Mouse (Mus musculus) spleen, postnatal 36 days (tissue): ENCODE measurements around the gene Calm3.
A peak's percentile ranks its signal among the peaks of the same experiment; 100 is the strongest.

Source experiments
- DNase-seq, 2 experiments: peaks; one replicate each; pipeline ENCODE4 v3.0.0; 2022; ENCODE audit warnings: low spot score in 2 of 2, mixed read lengths in 1 of 2

Calm3 gene

GRCm38 (mm10) chr7:16891641-16892351, 32.1 kb downstream of the Calm3 start, which contains the start of gene Gng8:
TSS of gene Gng8 (plus strand) at chr7:16891786.
- DNase-seq, result peak; percentile 75 to 82

- no peak for DNase-seq
Observed at GRCm38 (mm10) chr7:16890944-16891343, 33.0 kb downstream of the Calm3 start.

- no peak for DNase-seq
Observed at GRCm38 (mm10) chr7:16890536-16890935, 33.4 kb downstream of the Calm3 start.

GRCm38 (mm10) chr7:16885905-16886304, 38.0 kb downstream of the Calm3 start:
- no peak for DNase-seq

GRCm38 (mm10) chr7:16885271-16885776, 38.6 kb downstream of the Calm3 start:
- DNase-seq, result no peak

- DNase-seq, result no peak
Observed at GRCm38 (mm10) chr7:16884334-16884733, 39.6 kb downstream of the Calm3 start.

- no peak for DNase-seq
Observed at GRCm38 (mm10) chr7:16883162-16883561, 40.8 kb downstream of the Calm3 start.

- DNase-seq, result no peak
Observed at GRCm38 (mm10) chr7:16880615-16881014, 43.3 kb downstream of the Calm3 start.

- no peak for DNase-seq
Observed at GRCm38 (mm10) chr7:16879796-16880547, 43.9 kb downstream of the Calm3 start.

GRCm38 (mm10) chr7:16877717-16878116, 46.2 kb downstream of the Calm3 start:
- DNase-seq, result no peak

GRCm38 (mm10) chr7:16876608-16877007, 47.3 kb downstream of the Calm3 start:
- DNase-seq, result no peak

GRCm38 (mm10) chr7:16876006-16876405, 47.9 kb downstream of the Calm3 start:
- DNase-seq, result no peak

GRCm38 (mm10) chr7:16875326-16875725, 48.6 kb downstream of the Calm3 start:
- DNase-seq, result no peak

- DNase-seq, result no peak
Observed at GRCm38 (mm10) chr7:16875310-16875325, 48.8 kb downstream of the Calm3 start, which contains the start of gene Dact3. TSS of gene Dact3 (plus strand) at chr7:16875317.

- peak; percentile 99 to 100 for DNase-seq
Observed at GRCm38 (mm10) chr7:16874756-16875309, 49.1 kb downstream of the Calm3 start.

- peak; percentile 75 to 78 for DNase-seq
Observed at GRCm38 (mm10) chr7:16874190-16874589, 49.7 kb downstream of the Calm3 start.

GRCm38 (mm10) chr7:16873392-16873791, 50.5 kb downstream of the Calm3 start:
- no peak for DNase-seq

GRCm38 (mm10) chr7:16872478-16872877, 51.4 kb downstream of the Calm3 start:
- DNase-seq, result no peak

GRCm38 (mm10) chr7:16871600-16871999, 52.3 kb downstream of the Calm3 start:
- DNase-seq, result no peak

GRCm38 (mm10) chr7:16869497-16869896, 54.4 kb downstream of the Calm3 start:
- DNase-seq, result no peak

- no peak for DNase-seq
Observed at GRCm38 (mm10) chr7:16867488-16867887, 56.4 kb downstream of the Calm3 start.
